Mouse (Mus musculus): ENCODE measurements around the gene Olfr352. TPM values are rescaled to one million over a fixed set of nuclear protein-coding genes. Genes with fewer than 3 reads are reported as not detected.

Gene Olfr352
- polyA plus RNA-seq (2012; fragmentation: generic; extraction: Trizol), result not detected
- long read RNA-seq, experiment 1, result 0 reads
- long read RNA-seq, experiment 2, result 0 reads

- Histone ChIP-seq H3ac (ENCODE audit: control insufficient read depth, insufficient read length, low read depth) (no peak within 1 kb of the TSS), H3K4me3 (ENCODE audit: insufficient read depth, poor library complexity, severe bottlenecking) (no peak within 1 kb of the TSS), H3K27me3 (ENCODE audit: control insufficient read depth, insufficient read depth, insufficient read length) (no peaks in the 10 kb centered on the region), H3K79me2 (ENCODE audit: control insufficient read depth, insufficient read depth) (no peaks in the 10 kb centered on the region), H3K79me3 (ENCODE audit: low read depth) (no peaks in the 10 kb centered on the region), H3K36me3 (ENCODE audit: control insufficient read depth, insufficient read depth) (no peaks in the 10 kb centered on the region)
- TF ChIP-seq CEBPB (IDR thresholded peaks at IDR 0.05; ENCODE audit: low read depth) (no peak), FOSL1 (IDR thresholded peaks at IDR 0.05; ENCODE audit: insufficient read depth, low read length, poor library complexity, severe bottlenecking) (no peak), MAX (IDR thresholded peaks at IDR 0.05) (no peak), MYOG (IDR thresholded peaks at IDR 0.05; ENCODE audit: control insufficient read depth, extremely low read depth, insufficient read length) (no peak)
These were observed at the start of gene Olfr352 for GRCm38 (mm10) chr2:36868160-36868559. Olfr352 (plus strand) TSS chr2:36868460.

- H3K36me3 ChIP-seq (ENCODE audit: control insufficient read depth, insufficient read depth), result no peaks in the 10 kb centered on the region
- H3K79me2 ChIP-seq (ENCODE audit: control insufficient read depth, insufficient read depth), result no peaks in the 10 kb centered on the region
- H3K27me3 ChIP-seq (ENCODE audit: control insufficient read depth, insufficient read depth, insufficient read length), result no peaks in the 10 kb centered on the region
- H3K4me3 ChIP-seq (ENCODE audit: insufficient read depth, poor library complexity, severe bottlenecking), result no peak within 1 kb of the TSS
- no peaks in the 10 kb centered on the region for H3K79me3 ChIP-seq (ENCODE audit: low read depth)
- TF ChIP-seq CTCF (IDR thresholded peaks at IDR 0.05; ENCODE audit: control insufficient read depth, insufficient read depth, insufficient read length) (no peak), MYOD1 (IDR thresholded peaks at IDR 0.05; ENCODE audit: control insufficient read depth, insufficient read length, low read depth) (no peak), CEBPB (IDR thresholded peaks at IDR 0.05; ENCODE audit: low read depth) (no peak), USF1 (IDR thresholded peaks at IDR 0.05; ENCODE audit: low read depth) (no peak), MYOG (IDR thresholded peaks at IDR 0.05; ENCODE audit: control insufficient read depth, extremely low read depth, insufficient read length) (no peak), MAX (IDR thresholded peaks at IDR 0.05) (no peak), FOSL1 (IDR thresholded peaks at IDR 0.05; ENCODE audit: insufficient read depth, low read length, poor library complexity, severe bottlenecking) (no peak)
- H3ac ChIP-seq (ENCODE audit: control insufficient read depth, insufficient read length, low read depth), result no peak within 1 kb of the TSS
These were observed 22.2 kb upstream of the Olfr352 start, which contains the start of gene Olfr350 for GRCm38 (mm10) chr2:36846010-36846409. Olfr350 (plus strand) TSS chr2:36846310.

GRCm38 (mm10) chr2:36862560-36862959 lies 5.7 kb upstream of the Olfr352 start, which contains the start of gene Olfr351:
Olfr351 (minus strand) TSS chr2:36862660.
- no peaks in the 10 kb centered on the region for H3K36me3 ChIP-seq (ENCODE audit: control insufficient read depth, insufficient read depth)
- no peaks in the 10 kb centered on the region for H3K79me2 ChIP-seq (ENCODE audit: control insufficient read depth, insufficient read depth)
- no peak within 1 kb of the TSS for H3K4me3 ChIP-seq (ENCODE audit: insufficient read depth, poor library complexity, severe bottlenecking)
- H3K27me3 ChIP-seq (ENCODE audit: control insufficient read depth, insufficient read depth, insufficient read length), result no peaks in the 10 kb centered on the region
- no peak within 1 kb of the TSS for H3ac ChIP-seq (ENCODE audit: control insufficient read depth, insufficient read length, low read depth)
- H3K79me3 ChIP-seq (ENCODE audit: low read depth), result no peaks in the 10 kb centered on the region
- TF ChIP-seq MYOD1 (IDR thresholded peaks at IDR 0.05; ENCODE audit: control insufficient read depth, insufficient read length, low read depth), result no peak
- TF ChIP-seq CEBPB (IDR thresholded peaks at IDR 0.05; ENCODE audit: low read depth), result no peak
- no peak for TF ChIP-seq MYOG (IDR thresholded peaks at IDR 0.05; ENCODE audit: control insufficient read depth, extremely low read depth, insufficient read length)
- no peak for TF ChIP-seq FOSL1 (IDR thresholded peaks at IDR 0.05; ENCODE audit: insufficient read depth, low read length, poor library complexity, severe bottlenecking)
- no peak for TF ChIP-seq MAX (IDR thresholded peaks at IDR 0.05)
- TF ChIP-seq CTCF (IDR thresholded peaks at IDR 0.05; ENCODE audit: control insufficient read depth, insufficient read depth, insufficient read length), result no peak
- TF ChIP-seq USF1 (IDR thresholded peaks at IDR 0.05; ENCODE audit: low read depth), result no peak

- H3K4me3 ChIP-seq (ENCODE audit: insufficient read depth, poor library complexity, severe bottlenecking), result no peak within 1 kb of the TSS
- no peaks in the 10 kb centered on the region for H3K79me3 ChIP-seq (ENCODE audit: low read depth)
- H3K79me2 ChIP-seq (ENCODE audit: control insufficient read depth, insufficient read depth), result no peaks in the 10 kb centered on the region
- no peak within 1 kb of the TSS for H3ac ChIP-seq (ENCODE audit: control insufficient read depth, insufficient read length, low read depth)
- no peaks in the 10 kb centered on the region for H3K36me3 ChIP-seq (ENCODE audit: control insufficient read depth, insufficient read depth)
- TF ChIP-seq MYOG (IDR thresholded peaks at IDR 0.05; ENCODE audit: control insufficient read depth, extremely low read depth, insufficient read length) (no peak), USF1 (IDR thresholded peaks at IDR 0.05; ENCODE audit: low read depth) (no peak), CEBPB (IDR thresholded peaks at IDR 0.05; ENCODE audit: low read depth) (no peak), FOSL1 (IDR thresholded peaks at IDR 0.05; ENCODE audit: insufficient read depth, low read length, poor library complexity, severe bottlenecking) (no peak), MAX (IDR thresholded peaks at IDR 0.05) (no peak), CTCF (IDR thresholded peaks at IDR 0.05; ENCODE audit: control insufficient read depth, insufficient read depth, insufficient read length) (no peak), MYOD1 (IDR thresholded peaks at IDR 0.05; ENCODE audit: control insufficient read depth, insufficient read length, low read depth) (no peak)
- no peaks in the 10 kb centered on the region for H3K27me3 ChIP-seq (ENCODE audit: control insufficient read depth, insufficient read depth, insufficient read length)
These were observed 24.6 kb downstream of the Olfr352 start, which contains the start of gene Olfr353 for GRCm38 (mm10) chr2:36892836-36893235. Olfr353 (minus strand) TSS chr2:36892936.

DNA sequence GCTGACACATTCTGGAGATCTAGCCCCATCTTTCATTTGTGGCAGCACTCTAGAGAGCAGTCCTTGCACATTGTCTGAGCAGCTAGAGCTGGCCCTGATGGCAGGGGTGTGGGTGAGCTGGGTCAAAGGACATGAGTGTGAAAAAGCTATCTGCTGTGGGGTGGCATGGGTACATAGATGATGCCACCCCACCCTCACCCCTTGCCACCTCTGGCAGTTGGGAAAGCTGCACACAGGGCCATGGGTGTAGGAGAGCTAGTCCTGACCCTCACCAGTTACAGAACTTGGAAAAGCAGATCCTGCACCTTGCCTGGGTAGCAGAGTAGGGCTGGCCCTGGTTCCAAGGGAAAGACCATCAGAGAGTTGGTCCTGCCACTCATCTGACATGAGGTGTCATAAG lies 28.9 kb downstream of the Olfr352 start:
- H3K79me3 ChIP-seq (ENCODE audit: low read depth), result no peaks in the 10 kb centered on the region
- H3K79me2 ChIP-seq (ENCODE audit: control insufficient read depth, insufficient read depth), result no peaks in the 10 kb centered on the region
- no peaks in the 10 kb centered on the region for H3K27me3 ChIP-seq (ENCODE audit: control insufficient read depth, insufficient read depth, insufficient read length)
- no peak overlapping the region for H3K4me3 ChIP-seq (ENCODE audit: insufficient read depth, poor library complexity, severe bottlenecking)
- H3K36me3 ChIP-seq (ENCODE audit: control insufficient read depth, insufficient read depth), result no peaks in the 10 kb centered on the region
- TF ChIP-seq USF1 (IDR thresholded peaks at IDR 0.05; ENCODE audit: low read depth) (no peak), FOSL1 (IDR thresholded peaks at IDR 0.05; ENCODE audit: insufficient read depth, low read length, poor library complexity, severe bottlenecking) (no peak), MYOG (IDR thresholded peaks at IDR 0.05; ENCODE audit: control insufficient read depth, extremely low read depth, insufficient read length) (no peak), MAX (IDR thresholded peaks at IDR 0.05) (no peak), MYOD1 (IDR thresholded peaks at IDR 0.05; ENCODE audit: control insufficient read depth, insufficient read length, low read depth) (no peak), CTCF (IDR thresholded peaks at IDR 0.05; ENCODE audit: control insufficient read depth, insufficient read depth, insufficient read length) (no peak)
- no peak overlapping the region for H3ac ChIP-seq (ENCODE audit: control insufficient read depth, insufficient read length, low read depth)

- Histone ChIP-seq H3K27me3 (ENCODE audit: control insufficient read depth, insufficient read depth, insufficient read length) (no peaks in the 10 kb centered on the region), H3K79me2 (ENCODE audit: control insufficient read depth, insufficient read depth) (no peaks in the 10 kb centered on the region), H3K4me3 (ENCODE audit: insufficient read depth, poor library complexity, severe bottlenecking) (no peak within 1 kb of the TSS), H3ac (ENCODE audit: control insufficient read depth, insufficient read length, low read depth) (no peak within 1 kb of the TSS), H3K79me3 (ENCODE audit: low read depth) (no peaks in the 10 kb centered on the region), H3K36me3 (ENCODE audit: control insufficient read depth, insufficient read depth) (no peaks in the 10 kb centered on the region)
- TF ChIP-seq CTCF (IDR thresholded peaks at IDR 0.05; ENCODE audit: control insufficient read depth, insufficient read depth, insufficient read length) (no peak), FOSL1 (IDR thresholded peaks at IDR 0.05; ENCODE audit: insufficient read depth, low read length, poor library complexity, severe bottlenecking) (no peak), MYOG (IDR thresholded peaks at IDR 0.05; ENCODE audit: control insufficient read depth, extremely low read depth, insufficient read length) (no peak), USF1 (IDR thresholded peaks at IDR 0.05; ENCODE audit: low read depth) (no peak), MAX (IDR thresholded peaks at IDR 0.05) (no peak), MYOD1 (IDR thresholded peaks at IDR 0.05; ENCODE audit: control insufficient read depth, insufficient read length, low read depth) (no peak), CEBPB (IDR thresholded peaks at IDR 0.05; ENCODE audit: low read depth) (no peak)
These were observed 37.1 kb downstream of the Olfr352 start, which contains the start of gene Olfr354 for GRCm38 (mm10) chr2:36905380-36905779. Olfr354 (plus strand) TSS chr2:36905680.
